Mouse (Mus musculus) natural killer cell, adult 2 months (primary cell): ENCODE measurements around the gene Ankrd54.
"Not testable (repeated sequence)": the region's sequence is repeated elsewhere in the genome, so short reads cannot be mapped to it uniquely, and the experiment has no call there.

ENCODE experiments used
- DNase-seq, 2 experiments: peaks; one replicate each; pipeline ENCODE4 v3.0.0; 2022; ENCODE audit warnings: low spot score in 2 of 2

The Ankrd54 gene

DNA sequence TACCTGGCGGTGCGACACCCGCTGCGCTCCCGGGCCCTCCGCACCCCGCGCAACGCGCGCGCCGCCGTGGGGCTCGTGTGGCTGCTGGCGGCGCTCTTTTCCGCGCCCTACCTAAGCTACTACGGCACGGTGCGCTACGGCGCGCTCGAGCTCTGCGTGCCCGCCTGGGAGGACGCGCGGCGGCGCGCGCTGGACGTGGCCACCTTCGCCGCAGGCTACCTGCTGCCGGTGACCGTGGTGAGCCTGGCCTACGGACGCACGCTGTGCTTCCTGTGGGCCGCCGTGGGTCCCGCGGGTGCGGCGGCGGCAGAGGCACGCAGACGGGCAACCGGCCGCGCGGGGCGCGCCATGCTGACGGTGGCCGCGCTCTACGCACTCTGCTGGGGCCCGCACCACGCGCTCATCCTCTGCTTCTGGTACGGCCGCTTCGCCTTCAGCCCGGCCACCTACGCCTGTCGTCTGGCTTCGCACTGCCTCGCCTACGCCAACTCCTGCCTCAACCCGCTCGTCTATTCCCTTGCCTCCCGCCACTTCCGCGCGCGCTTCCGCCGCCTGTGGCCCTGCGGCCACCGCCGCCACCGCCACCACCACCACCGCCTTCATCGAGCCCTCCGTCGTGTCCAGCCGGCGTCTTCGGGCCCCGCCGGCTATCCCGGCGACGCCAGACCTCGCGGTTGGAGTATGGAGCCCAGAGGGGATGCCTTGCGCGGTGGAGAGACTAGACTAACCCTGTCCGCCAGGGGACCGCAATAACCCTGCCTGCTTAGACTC lies 19.8 kb downstream of the Ankrd54 start:
- no peak for DNase-seq

DNA sequence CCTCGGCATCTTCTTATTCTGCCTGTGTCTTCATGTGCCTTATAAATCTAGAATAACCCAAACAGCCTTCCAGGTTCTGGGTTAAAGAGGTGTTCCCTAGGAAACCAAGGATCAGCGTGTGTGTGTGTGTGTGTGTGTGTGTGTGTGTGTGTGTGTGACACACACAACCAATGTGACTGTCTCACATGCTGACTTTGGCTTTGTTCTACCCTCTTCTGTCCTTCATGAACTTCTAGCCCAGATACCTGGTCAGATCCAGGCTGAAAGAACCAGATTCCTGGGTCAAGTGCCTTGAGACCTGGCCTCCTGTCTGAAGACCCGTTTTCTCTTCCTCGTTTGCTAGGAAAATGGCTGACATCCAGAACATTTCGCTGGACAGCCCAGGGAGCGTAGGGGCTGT lies 21.1 kb downstream of the Ankrd54 start, which contains the start of gene Galr3:
TSS of gene Galr3 (plus strand) at position 301 of the 400 bp plus-strand sequence.
- no peak for DNase-seq

DNA sequence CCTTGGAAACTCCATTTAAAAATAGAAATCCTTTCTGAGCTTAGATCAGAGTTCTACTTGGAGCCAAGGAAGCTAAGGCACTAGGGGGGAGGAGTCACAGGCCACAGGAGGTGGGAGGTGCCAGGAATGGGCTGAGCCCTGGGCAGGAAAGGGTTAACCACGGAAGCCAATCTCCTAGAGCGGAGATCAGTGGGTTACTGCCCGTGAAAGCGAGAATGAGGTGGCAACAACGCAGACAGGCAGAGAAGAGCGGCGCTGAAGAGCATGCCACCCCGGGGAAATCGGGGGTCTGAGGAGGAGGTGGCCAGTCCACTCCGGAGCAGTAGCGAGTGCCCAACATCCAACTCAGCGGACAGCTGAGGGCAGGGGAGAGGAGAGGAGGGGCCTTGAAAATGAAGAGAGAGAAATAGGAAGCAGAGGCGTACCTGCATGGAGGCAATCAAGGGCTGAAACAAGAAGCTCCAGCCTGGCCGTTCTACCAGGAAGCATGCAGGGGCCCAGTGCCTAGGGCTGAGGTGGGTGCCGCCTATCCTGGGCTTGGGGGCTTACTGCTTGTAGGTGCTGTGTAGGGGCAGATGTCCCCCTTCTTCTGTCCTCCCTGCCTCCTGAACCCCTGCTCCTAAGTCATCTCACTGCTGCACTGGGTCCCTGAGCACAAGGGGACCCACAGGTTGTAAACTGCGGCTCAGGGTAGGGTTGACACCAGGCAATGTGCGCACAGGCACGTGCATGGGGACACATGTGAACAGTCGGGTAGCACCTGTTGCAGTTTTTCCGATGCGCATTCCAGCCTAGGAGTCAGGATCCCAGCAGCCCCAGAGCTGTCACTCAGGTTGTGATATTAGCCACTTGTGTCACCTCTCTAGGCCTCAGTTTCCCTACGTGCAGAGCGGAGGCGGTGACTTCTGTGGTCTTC lies 21.9 kb downstream of the Ankrd54 start:
- no peak for DNase-seq

DNA sequence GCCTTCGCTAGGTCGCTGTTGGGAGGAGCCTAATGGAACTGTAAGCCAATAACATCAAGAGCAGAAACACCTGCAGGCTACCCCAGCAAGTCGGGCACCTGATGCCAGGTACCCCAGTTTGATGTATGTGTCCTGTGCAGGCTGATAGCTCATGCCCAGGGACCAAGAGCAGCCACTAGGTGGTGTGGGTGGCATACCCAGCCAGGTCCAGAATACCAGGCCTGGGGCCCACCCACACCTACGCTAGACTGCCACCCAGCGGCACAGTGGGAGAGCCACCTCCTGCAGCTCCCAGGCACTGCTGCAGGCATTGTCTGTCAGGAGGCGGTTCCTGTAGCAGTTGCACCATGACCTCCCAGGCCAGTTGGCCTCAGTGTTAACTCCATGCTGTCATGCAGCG lies 23.8 kb downstream of the Ankrd54 start:
- DNase-seq = peak; percentile 77 to 88

DNA sequence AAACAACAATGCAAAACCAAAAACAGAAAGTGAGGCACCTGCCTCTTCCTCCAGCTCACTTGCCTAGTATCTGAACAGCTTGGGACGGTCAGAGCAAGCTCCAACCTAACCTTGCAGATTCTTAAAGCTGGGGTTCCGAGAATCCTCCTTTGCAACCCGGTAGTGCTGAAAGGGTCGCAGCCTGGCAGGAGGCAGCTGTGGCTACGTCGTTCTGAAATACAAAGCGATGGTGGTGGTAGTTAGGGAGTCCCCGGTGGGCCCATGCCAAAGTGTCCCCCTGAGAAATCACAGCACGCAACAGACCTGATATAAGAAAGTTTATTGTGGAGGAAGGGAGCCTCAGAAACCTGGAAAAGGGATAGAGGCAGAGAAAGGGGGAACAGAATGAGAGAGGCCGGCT lies 24.4 kb downstream of the Ankrd54 start:
- no peak for DNase-seq

DNA sequence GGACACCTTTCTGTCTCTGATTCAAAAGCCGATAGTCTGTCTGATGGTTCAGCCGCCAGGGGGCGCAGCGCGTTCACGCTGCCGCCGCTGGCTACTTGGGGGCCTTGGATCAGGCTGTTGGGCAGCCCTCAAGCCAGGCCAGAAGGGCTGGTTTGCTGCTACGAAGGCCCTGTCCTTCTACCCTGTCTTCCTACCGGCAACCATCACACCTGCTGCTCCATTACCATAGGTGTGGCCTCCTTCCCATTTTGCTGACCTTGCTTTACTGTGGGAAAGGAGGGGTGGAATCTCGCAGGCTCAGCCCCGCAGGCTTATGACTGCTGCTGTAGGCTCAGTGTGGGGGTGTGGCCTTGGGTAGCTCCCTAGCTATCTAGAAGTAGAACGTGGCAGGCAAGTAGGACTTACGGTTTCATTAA lies 24.8 kb downstream of the Ankrd54 start:
- DNase-seq = peak; percentile 62 to 74

DNA sequence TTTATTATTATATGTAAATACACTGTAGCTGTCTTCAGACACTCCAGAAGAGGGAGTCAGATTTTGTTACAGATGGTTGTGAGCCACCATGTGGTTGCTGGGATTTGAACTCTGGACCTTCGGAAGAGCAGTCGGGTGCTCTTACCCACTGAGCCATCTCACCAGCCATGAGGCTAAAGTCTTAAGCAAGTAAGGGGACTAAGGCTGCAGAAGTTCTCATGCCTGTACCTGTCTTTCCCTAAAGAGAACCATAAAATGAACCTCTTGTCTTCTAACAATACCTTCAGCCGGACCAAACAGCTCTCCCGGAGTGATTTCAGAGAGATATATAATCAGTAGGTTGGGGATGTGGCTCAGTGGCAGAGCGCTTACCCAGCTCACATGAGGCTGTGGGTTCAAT lies 30.8 kb downstream of the Ankrd54 start:
- not testable (repeated sequence) for DNase-seq

DNA sequence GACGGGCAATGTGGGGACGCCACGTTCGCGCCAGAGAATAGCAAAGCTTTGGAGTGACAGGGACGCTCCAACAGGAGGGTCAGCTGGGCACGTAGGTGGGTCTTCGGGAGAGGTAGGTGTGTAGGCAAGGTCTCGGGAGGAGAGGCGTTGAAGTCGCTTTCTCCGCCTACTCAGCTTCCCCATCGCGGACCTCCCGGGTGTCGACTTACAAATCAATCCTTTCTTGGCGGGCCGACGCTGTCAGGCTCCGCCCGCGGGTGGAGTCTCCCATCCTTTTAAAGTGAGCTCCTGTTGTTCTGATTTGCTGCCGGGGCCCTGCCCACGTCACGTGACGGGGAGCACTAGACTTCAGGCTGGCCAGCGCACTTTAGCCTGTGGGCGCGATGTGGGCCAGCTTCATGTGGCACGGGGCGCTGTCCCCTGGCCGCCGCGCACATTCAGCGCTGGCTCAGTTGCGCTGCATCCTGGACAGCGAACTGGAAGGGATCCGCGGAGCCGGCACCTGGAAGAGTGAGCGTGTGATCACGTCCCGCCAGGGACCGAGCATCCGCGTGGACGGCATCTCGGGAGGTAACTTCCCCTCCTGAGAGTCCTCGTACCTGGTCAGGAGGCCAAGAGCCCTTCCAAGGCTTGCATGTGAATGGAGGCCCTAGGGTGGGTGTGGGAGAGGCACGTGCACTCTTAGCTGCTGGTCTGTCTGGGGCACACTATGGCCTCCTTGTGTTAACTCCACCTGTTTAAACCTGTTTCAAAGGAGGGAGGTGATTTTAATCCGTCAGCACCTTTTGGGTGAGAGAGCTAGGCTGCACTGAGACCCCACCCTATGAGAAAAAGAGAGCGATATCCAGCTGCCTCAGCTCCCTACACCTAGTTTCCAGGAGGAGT lies 31.9 kb downstream of the Ankrd54 start:
- DNase-seq = peak; percentile 38 to 45

DNA sequence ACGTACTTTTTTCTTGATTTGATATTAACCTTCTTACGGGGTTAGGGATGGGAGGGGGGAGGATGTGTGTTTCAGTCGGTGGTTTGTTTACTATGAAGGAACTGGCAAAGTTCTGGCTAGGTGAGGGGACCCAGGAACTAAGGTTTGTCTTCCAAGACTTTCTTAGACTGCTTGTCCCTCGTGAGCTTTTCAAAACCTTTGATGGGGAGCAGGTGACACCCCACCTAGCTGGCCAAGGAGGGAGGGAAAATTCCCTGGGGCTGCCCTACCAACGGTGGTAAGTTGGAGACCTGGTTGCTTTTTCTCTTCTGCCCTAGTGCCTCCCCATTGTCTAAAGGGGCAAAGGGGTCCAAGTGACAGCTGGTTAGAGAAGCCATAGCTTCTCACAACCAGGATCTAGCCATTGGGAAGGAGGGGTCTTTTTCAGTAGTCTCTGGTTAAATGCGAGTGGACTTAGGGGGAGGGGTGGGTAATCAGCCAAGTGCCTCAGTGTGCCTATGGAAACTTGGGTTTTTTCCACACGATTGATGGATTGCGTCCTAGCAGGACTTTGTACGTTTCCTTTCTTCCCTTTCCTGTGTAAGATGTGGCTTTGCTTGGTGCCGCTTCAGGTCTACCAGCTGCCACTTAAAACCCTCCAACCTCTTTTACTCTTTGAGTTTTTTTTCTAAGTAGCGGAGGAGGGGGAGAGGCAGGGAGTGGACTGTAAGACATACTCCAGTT lies 33.0 kb downstream of the Ankrd54 start:
- DNase-seq = no peak

DNA sequence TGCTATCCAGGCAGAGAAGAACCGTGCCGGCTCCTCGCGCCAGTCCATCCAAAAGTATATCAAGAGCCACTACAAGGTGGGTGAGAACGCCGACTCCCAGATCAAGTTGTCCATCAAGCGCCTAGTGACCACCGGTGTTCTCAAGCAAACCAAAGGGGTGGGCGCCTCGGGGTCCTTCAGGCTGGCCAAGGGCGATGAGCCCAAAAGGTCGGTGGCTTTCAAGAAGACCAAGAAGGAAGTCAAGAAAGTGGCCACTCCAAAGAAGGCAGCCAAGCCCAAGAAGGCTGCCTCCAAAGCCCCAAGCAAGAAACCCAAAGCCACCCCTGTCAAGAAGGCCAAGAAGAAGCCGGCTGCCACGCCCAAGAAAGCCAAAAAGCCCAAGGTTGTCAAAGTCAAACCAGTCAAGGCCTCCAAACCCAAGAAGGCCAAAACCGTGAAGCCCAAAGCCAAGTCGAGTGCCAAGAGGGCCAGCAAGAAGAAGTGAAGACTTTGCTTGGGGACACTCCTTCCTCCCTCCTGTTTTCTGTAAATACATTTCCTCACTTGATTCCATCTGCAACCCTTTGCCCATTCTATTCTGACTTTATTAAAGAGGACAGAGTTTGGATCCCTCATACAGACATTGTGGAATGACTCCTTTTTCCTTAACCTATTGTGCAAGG lies 33.7 kb downstream of the Ankrd54 start:
- no peak for DNase-seq

DNA sequence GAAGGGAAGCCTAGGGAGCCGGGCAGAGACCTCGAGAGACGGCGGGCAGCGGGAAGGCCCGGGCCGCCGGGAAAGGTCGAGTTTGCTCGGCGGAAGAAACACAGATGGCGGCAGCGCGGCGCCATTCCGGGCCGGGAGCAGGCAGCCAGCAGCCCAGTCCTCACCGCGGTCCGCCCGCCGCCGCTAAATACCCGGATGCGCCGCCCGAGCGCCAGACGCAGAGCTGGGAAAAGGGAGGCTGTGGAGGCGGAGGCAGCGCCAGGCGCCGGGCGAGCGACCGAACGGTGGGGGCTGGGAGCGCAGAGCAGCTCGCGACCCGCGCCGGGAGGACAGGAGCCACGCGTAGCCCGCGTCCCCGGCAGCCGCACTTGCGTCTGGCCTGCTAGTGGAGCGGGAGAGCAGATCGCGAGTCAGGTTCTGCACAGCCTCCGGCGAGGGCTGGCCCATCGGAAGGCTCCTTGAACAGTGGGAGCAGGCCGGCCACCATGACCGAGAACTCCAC lies 34.4 kb downstream of the Ankrd54 start, which contains the start of gene H1f0:
TSS of gene H1f0 (plus strand) at position 214 of the 502 bp plus-strand sequence.
- peak; percentile 67 to 73 for DNase-seq

DNA sequence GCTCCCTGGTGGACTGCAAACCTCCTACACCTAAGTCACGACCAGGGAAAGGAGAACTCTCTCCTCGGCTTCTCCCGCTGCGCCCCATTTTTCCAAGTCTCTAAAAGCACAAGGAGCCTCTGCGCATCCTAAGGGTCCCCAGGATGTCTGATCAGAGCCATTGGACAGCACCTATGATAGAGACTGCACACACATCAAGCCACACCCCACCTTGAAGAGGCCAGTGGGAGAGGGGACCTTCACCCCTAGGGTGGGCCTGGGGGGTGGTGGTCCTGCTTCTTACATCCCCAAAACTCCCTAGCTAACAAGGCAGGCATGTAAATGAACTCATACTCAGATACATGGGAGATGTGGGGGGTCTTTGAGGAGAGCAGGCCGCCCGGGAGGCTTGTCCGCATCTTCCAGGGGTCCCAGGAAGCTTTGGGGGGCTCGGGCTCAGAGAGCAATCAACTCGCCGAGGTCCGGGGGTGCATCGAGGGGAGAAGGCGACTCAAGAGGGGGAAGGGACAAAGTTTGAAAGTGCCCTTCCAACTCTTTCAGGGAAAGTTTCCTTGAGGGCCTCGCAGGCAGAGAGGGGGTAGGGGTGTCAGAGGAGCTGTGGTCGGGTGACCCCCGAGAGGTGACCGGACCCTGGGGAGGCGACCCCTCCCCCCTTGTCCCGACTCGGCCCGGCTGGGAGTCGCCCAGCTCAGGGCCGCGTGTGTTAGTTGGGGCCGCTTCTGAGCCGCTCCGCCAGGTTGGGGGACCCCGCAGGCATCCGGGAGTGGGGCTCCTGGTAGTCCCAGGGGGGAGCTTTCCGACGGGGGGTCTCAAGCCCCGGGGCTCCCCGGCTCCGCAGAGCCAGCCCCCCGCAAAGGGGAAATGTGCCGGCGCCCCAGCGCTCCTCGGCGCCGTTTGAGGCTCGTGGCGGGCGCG lies 35.1 kb downstream of the Ankrd54 start:
- no peak for DNase-seq

DNA sequence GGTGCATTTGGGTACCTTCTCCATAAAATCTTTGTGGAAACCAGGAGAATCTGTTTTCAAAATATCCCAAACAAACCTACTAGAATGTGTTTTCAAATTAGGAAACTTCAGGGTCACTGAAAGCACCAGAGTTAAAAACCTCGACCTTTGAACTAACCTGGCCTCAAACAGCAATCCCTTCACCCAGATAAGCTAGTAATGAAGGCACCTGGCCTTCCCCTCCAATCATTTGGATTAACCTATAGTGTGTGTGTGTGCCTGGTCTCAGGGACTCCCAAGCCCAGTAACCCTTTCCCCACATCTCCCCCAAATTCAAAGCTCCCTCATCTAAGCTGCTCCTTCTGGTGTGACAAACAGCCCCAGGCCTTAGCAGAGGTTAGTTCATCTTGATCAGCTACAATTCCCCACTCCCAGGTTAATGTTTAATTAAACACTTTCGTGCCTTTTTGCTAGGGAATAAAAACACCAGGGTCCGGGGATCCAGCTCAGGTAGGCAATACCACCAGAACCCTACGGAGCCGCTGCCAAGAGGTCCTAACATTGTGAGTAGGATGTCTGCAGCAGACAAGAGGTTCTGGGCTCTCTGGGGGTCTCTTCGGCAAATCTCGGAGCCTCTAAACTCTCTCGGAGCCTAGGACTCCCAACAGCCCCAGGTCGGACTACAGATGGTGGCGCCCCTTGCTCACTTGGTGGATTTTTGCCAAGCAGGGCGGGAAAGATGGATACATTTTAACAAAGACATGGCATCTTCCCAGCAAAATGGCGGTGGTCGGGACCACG lies 36.0 kb downstream of the Ankrd54 start:
- no peak for DNase-seq

DNA sequence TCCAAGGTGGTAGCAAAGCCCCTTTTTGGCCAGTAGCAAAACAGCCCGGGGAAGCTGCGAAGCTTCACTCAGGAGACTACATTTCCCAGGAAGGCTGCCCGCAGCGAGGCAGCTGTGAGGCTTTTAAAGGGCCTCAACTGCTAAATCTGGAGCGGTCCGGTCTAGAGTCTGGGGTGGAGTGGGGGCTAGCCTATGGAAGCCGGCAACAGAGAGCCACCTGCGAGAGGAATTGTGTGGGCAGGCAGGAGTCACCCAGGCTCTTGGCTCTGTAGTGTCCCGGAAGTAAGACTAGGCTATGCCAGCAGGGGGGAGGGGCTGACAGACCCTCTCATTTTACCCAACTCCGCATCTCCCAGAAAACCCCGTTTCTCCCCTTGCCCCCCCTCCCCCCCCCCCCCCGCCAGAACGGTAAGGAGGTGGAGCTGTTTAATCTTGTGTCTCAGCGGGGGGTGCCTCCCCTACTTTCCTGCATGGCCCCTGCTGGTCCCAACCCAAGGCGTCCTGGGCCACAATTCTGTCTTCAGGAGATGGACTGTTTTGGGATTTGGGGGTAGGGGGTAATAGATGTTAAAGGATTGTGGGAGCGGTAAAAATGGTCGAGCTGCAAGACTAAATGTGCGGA lies 36.9 kb downstream of the Ankrd54 start:
- DNase-seq = no peak

DNA sequence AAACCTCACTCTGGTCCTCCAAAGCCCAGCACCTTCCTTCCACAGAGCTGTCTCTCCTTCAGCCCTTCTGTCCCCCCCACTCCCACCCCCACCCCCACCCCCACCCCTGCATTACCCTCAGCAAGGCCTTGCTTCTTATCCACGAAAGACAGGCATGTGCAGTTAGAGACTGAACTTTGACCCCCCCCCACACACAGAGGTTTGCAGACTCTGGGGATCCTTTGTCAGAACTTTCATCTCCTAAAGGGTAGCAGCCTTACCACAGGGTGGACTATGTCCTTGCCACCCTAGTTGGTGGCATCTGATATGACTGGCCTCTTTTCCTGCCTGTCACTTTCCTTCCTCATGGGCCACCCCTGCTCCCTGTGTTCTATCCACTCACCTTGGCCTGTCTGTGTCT lies 39.3 kb downstream of the Ankrd54 start:
- DNase-seq = no peak

DNA sequence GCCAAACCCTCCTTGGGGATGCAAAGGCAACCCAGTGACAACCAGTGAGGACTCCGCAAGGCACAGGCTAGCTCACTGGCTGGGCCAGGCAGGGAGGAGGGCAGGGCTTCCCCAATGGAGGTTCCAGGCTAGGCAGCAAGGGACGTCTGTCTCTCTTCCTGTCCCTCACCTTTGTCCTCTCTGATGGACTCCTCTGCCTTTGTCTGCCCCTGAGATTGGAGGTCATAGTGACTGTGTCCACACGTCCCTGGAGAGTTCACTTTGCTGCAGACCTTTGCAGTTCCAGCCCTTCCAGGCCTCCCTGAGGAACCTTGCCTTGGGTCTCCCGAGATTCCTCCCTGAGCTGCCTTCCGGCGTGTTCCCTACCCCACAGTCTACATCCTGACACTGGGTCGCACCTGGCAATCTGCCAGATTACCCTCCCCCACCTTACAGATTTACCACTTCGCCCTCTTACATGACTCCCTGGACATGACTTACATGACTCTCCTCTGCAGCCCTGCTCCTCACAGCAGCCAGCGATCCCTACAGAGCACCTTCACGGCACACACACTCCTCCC lies 39.9 kb downstream of the Ankrd54 start:
- no peak for DNase-seq

DNA sequence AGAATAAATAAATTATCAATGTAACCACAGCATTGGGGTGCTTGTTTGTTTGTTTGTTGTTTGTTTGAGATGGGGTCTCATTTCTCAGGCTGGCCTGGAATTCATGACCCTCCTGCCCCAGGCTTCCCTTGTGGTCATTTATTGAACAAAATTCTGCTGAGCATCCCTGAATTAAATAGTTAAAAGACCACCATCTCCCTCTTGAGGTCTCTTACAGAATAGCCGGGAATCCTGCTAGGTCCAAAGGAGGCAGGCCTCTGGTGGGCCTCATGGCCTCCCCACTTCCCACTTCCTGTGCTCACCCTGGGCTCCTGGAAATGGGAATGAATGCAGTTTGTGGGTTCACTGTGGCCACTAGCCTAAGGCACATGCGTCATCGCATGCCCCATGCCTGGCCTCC lies 43.8 kb downstream of the Ankrd54 start:
- DNase-seq = no peak

DNA sequence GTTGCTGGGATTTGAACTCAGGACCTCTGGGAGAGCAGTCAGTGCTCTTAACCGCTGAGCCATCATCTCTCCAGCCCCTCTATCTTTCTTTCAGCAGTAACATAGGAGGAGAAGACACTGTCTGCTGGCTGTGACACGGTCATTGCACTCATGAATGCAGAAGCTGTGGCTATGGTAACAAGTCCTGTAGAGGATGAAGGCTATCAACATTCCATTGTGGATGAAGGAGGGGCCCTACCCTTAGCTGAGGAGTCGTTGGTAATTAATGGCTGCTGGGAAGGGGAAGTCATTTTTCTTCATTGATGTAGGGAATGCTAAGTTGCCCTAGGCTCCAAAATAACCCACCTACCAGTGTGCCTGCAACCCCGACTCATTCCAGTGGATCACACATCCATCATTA lies 44.5 kb downstream of the Ankrd54 start:
- no peak for DNase-seq
